Mouse (Mus musculus) gastrocnemius, postnatal 14 days (tissue): ENCODE measurements at regions not wholly inside any gene's neighbourhood (a gene's known extent, or its start where the extent isn't known, plus 50 kb on each side); places are given as distances from the start of the nearest gene placed in this dataset.

ENCODE experiments used
- DNase-seq: peaks from one replicate; pipeline ENCODE4 v3.0.0; 2021; ENCODE audit warnings: mixed read lengths
- intact Hi-C: fragments of 180-260 bp; cut with DNase I; formaldehyde crosslinking; loops from one replicate; pipeline ENCODE4 v1.15.1; 2025; ENCODE audit warnings: low total_unique reads

DNA sequence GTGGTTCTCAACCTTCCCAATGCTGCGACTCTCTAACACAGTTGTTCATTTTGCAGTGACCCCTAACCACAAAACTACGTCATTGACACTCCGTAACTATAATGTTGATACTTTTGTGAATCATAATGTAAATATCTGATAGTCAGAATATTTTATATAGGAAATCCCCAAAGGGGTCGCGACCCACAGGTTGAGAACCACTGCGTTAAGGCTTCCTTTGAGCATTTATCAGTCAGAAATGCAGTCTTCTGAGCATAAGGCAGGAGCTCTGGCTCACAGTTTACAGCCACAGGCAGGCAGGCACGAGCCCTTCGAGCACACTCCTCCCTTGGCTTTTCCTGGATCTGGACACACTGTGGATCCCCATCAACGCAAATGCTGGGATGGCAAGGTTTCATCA lies 57.0 kb downstream of the Nxnl2 start:
- intact Hi-C loops: no loop called here
- no peak for DNase-seq

DNA sequence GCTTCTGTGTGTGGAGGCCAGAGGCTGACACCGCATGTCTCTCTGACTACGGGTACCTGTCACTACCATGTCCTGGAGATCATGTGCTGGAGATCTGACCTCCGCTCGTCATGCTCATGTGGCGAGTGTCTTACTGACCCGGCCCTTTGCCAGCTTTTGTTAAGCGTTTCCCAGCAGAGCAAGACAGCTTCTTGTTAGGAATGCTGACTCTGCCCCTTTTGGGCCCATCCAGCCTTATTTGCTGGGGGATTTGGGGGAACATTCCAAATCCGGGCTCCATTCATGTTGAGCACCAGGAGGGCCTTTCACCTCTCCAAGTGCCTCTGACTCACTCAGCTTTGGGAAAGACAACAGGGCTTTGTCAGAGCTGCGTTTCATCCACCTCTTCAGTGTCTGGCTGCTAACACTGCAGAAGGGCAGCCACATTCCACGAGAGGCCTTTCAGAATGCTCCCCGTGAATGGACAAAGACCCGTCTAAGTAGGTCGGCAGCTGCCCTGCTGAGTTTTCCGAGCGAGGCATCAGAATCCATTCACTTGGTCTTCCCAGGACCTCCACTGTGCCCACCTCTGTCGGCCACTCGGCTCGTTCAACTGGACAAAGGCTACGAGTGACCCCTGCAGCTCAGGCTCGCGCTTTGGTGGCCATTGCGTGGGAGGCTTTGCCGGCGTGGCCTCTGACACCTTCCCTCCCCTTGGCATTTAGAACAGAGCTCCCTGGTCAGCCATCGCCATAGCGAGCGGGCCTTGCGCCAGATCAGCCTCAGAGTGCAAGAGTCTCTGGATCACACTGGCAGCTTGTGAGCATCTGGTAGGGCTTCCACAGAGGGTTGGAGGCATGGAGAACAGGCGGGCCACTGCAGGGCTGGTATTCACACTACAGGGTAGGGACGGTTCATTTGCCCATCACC lies 58.3 kb downstream of the Nxnl2 start:
- intact Hi-C loops: no loop called here
- DNase-seq: peak; percentile 38

DNA sequence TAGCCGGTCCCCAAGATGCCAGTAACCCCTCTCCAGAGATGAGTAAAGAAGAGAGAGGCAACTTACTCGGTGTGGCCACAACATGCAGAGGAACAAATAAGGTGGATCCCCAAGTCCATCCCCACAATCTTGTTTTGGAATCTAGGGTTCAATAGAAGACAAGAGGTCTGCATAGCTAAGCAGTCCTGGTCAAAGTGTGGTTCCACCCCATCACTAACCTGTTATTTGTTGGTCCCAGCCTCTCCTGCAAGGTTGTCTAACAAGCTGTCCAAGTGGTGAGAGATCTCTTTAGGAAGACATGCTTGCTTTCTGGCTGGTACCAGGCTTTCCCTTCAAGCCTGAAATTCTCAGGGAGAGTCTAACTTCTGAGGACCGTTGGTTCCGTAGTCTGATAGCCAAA lies 59.0 kb downstream of the Nxnl2 start:
- DNase-seq: no peak
- intact Hi-C loops: no loop called here

DNA sequence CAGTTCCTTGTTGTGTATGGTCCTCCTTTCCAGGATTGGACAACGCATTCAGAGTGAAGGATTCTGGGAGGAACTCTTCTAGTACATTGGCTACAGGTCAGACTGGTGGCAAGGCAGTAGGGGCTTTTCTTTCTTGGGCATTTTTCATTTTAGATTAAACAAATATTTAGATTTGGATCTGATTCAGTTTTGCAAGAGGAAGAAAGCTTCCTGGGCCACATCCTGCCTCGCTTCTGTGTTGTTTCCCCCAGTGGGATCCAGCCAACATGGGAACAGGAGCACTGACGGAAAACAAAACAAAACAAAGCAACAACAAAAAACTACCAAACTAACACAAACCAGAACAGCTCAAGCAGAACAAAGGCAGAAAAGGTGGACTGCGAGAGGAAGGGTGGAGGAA lies 60.8 kb downstream of the Nxnl2 start:
- no peak for DNase-seq
- intact Hi-C loops: no loop called here

DNA sequence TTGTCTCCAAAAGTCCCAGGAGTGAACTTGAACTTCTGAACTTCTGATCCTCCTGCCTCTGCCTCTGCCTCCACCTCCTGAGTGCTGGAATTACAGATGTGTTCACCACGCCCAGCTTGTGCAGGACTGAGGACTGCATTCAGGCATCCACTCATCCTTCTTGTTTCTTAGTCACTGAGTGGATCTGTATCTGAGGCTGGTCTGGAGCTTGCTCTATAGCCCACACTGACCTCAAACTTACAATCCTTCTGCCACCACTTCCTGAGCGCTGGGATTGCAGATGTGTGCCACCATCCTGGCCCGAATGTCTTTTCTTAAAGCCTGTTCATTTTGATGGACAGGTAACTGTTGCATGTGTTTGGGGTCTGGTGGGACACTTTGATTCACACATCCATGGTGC lies 76.6 kb downstream of the Nxnl2 start:
- no peak for DNase-seq
- intact Hi-C loops: no loop called here

DNA sequence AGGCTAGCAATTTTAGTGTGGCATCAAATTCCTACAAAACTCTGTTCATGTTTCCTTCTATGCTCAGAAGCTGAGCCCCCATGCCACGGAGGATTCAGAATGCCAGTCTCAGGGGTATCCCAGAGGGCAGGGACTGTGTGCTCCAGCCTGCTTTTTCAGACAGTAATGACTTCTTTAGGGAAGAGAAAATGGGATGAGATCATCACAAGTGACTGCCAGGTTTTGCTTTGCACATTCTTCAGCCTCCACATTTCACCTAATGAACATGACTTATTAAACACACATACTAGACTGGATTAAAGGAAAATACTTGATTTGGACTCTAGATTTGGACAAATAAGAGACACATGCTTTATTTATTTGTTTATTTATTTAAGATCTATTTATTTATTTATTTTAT lies 82.5 kb downstream of the Nxnl2 start:
- no peak for DNase-seq
- intact Hi-C loops: no loop called here

DNA sequence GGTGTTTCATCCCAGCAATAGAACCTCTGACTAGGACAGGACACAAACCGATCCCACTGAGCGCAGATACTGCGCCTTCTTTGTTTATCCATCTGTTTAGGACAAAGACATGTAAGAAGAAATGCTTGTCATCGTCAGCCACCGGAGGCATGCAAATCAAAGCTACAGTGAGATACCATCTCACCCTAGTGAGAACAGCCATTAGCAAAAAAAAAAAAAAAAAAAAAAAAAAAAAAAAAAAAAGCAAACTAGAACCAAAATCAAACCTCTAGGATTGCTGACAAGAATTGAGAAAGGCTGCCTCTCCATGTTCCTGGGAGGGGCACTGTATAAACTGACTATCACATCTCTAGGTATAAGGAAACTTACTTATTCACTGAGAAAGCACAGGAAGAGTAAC lies 84.9 kb downstream of the Nxnl2 start:
- intact Hi-C loops: no loop called here
- DNase-seq: no peak

DNA sequence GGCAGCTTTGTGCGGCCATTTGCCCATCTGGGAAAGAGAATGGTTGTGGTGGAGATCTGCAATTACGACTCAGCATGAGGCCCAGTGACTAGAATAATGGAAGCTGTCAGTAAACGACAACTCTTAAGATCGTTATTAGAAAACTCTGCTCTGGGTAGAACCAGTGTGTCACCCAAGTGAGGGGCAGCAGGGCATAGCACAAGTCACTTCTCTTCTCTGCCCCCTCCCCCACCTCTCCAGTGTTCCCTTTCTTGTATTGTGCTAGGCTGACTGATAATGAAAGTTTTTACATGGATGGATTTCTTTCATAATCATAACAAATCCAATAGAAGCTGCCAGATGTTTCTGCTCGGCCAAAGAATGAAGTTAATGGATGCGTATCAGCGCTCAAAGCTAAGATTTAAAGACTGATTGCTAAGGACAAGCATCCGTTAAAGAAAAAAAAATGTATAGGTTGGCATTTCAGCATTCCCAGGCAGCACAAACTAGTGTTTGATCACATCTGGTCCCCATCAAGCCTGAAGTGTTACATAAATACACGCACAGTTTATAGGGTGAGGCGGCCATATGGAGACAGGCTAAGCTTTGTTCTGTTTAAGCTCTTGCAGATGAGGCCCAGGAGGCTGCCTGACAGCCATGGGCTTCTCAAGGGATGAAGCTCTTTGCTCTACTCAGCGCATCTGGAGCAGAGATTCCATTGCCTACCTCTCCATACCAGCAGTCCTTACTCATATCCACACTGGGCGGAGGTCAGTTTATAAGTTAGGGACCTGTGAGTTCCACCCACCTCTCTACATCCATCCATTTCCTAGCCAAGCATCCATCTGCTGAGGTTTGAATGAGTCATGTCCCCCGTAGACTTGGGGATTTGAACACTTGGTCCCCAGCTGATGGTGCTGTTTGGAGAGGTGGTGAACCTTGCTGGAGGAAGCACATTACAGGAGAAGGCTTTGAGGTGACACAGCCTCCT lies 88.2 kb downstream of the Nxnl2 start:
- intact Hi-C loops: no loop called here
- no peak for DNase-seq

DNA sequence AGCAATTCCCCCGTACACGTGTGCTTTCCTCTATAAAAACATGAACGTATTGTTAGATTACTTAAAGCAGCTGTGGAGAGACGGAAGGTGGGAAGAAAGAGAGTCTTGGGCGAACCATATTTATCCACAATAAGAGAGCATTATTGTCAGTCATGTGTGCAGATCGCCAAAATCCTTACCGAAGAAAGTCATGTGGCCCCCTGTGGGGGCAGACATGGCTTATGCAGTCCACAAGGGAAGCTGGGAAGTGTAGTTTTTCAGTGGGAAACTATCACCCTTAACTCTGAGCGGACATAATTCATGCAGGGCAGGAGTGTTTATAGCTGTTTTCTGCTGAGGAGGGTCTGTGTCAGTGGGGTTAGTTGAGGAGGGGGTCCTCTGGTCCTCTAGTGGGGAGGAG lies 90.8 kb downstream of the Nxnl2 start:
- no peak for DNase-seq
- intact Hi-C loops: no loop called here

DNA sequence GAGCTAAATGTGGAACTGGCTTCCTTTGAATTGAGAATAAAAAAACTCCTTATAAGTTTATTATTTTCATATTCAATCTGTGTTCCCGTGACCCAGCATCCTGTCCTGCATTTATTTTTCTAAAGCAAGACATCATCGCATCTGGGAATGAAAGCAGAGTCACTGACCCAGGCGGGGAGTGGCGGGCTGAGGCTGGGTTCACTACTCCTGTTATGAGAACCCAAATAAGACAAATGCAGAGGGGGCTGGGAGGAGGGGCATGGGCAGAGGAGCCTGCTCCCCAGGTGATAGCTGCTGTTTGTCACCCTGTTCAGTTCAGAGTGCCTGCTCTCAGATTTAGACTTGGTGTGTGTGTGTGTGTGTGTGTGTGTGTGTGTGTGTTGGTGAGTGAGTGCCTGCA lies 102.0 kb downstream of the Nxnl2 start:
- DNase-seq: no peak
- intact Hi-C loops: no loop called here

DNA sequence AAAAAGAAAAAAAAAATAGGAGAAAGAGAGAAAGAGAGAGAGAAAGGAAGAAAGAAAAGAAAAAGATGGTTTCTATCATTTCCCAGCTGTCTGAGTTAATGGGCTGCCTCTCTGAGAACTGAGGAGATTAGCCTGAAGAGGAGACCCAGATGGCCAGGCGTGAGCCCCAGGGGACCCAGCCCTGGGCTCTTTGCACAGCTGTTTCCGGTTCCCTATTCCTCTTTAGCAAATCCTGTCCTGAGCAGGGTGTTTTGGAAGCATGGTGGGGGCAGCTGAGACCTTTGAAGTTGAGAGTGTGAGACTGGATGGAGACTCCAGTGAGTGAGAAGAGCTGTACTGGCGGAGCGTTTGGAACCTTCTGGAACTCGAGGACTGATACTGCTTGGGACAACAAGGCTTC lies 103.8 kb downstream of the Nxnl2 start:
- intact Hi-C loops: no loop called here
- DNase-seq: peak; percentile 62

DNA sequence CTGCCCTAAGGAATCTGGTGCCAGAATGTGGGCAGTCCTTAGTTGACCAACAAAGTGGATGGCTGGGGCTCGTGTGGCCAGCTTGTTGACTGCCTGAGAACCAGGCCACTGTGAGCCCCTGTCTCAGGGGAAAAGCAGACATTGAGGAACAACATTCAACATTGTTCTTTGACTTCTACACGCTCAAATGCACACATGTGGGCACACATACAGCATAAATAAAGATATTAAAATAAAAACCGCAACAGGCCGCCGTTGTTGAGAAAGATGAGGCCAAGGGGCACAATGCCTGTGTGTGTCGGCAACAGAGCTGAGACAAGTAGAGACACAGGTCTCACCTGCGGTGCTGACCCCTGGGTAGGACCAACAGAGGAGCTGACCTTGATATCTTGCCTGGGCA lies 105.8 kb downstream of the Nxnl2 start:
- intact Hi-C loops: no loop called here
- no peak for DNase-seq

DNA sequence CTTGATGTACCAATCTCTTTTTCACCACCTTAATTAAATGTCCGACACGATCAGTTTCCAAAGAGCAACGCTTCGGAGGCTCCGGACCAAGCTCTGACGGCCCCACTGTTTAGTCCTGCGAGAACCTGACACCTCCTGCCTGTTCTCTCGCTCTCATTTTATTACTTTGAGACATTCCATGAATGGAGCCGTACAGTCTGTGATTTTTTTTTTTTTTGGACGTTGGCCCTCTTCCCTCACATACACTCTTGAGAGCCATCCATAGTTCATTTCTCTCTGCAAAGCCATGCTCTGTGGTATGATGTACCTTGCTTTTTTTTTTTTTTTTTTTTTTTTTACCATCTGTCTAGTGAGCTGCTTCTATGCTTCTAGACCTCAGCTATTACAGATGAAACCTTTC lies 106.7 kb downstream of the Nxnl2 start:
- DNase-seq: no peak
- intact Hi-C loops: no loop called here

DNA sequence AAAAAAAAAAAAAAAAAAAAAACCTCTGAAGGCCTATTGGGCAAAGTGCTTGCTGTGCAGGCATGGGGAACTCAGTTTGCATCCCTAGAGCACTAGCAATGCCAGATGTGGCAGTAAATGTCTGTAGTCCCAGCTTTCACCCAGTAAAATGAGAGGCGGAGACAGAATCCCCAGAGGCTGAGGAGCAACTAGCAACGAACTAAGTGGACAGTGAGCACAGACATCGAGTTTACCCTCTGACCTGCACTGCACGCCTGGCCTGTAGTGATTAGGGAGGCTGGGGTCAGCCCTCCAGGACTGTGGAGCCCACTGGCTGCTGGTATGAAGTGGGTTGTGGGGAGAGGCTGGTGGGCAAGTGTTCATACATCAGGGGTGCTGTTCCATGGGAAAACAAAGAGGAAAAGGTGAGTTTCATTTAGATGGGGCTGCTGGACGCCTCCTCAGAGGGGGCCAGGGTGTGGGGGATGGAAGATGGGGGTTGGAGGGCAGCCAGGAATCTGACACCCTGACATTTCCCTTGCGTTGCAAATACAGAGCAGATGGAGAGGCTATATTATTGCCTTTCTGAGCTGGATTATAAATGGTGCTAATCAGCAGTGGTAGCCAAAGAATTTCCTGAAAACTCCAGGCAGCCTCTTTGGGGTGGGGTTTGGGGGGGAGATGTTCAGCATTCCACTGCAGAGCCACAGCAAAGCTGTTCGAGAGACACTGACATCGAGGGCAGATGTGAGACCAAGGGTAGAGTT lies 109.0 kb downstream of the Nxnl2 start:
- intact Hi-C loops: no loop called here
- DNase-seq: no peak

DNA sequence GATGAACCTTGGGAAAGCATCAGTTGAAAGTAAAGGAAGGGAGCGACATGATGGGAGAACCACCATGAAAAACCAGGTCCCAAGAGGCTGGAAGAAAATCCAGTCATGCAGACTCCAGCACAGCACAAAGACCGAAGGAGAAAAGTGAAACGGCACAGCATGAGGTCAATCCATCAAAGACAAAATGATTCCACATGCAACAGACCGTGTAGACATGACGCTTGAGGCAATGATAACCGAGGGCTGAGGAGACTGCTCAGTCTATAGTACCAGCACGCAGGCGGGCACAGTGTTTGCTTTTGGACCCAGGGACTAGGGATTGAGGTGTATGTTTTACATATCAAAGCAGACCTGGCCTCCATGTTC lies 109.5 kb downstream of the Nxnl2 start:
- no peak for DNase-seq
- intact Hi-C loops: no loop called here

DNA sequence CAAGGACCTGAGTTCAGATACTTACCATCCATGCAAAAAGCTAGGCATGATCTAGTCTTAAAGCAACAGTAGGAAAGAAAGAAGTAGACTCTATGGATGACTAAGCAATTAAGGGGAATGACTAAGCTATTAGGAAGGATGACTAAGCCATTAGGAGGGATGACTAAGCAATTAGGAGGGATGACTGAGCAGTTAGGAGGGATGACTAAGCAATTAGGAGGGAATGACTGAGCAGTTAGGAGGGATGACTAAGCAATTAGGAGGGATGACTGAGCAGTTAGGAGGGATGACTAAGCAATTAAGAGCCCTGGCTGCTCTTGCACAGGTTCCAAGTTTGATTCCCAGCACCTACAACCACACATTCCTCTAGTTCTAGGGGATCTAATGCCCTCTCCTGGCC lies 113.9 kb downstream of the Nxnl2 start:
- intact Hi-C loops: no loop called here
- no peak for DNase-seq

DNA sequence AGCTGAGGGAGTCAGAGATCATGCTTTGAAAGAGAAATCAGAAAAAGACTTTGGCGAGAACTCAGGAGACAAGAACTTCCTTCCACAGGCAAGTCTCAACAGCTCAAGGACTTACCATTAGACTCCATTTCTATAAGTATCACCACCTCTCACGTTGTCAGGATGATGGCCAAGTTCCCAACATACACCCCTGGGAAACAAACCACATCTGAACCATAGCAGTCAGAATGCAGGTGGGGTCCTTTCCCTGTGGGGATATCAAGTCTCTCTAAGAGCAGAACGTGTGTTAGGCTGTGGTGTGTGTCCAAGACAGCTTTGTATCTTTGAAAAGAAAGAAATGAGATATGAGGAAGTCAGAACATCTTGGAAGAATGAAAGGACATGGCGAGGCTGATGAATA lies 118.6 kb downstream of the Nxnl2 start:
- DNase-seq: no peak
- intact Hi-C loops: no loop called here

DNA sequence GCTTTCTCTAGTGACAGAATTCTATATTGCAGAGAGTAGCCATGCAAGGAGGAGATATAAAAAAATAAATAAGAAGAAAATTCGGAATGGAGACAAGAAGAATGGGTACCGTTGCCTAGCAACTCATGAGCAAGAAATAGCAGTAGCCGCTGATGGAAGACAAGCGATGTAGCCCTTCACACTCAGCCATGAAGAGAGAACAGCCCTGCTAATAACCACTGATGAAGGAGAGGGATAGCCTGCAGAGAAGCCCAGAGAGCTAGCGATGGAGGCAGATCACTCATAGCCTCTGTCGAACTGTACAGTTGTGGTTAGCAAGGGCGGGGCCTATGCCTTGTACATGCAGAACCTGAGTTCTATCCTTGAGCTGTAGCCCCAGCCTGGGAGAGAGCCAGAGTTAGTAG lies 118.4 kb upstream of the S1pr3 start:
- intact Hi-C loops: no loop called here
- DNase-seq: no peak

DNA sequence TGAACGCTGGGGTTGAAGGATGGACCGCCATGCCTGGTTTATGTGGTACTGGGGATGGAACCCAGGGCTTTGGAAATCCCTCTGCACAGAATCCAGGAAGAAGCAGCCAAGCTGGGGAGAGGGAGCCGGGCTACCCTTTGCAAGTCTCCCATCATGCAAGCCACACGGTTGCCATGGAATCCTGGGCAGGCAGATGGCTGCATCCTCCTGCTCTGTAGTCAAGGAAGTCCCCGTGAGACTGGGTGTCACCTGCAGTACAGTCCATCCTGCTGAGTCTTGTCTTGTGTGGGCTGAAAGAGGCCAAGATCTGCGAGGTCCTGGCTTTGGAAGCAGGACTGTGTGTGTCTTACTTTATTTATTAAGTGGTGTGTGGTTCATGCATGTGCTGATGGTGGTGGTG lies 117.5 kb upstream of the S1pr3 start:
- intact Hi-C loops: no loop called here
- no peak for DNase-seq

DNA sequence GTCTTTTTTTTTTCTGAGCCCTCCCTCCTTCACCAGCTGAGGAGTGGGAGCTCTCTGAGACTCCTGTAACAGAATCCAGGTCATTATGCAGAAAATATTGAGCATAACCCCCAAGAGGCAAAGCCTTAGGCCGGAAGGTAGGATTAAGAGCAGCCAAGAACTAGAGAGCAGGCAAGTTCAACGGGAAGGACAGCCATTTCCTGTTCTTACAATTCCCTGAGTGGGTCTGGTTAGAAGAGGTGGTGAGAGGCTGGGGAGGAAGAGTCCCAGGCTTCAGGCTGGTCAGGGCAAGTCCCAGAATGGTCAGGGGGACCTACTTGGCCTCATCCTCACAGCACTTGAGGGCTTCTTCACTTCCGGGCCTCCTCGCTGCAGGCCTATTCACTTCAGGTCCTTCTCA lies 115.4 kb upstream of the S1pr3 start:
- no peak for DNase-seq
- intact Hi-C loops: no loop called here
